30 mouse cellular contexts compared by ENCODE assay signal in the genomic region with DNA sequence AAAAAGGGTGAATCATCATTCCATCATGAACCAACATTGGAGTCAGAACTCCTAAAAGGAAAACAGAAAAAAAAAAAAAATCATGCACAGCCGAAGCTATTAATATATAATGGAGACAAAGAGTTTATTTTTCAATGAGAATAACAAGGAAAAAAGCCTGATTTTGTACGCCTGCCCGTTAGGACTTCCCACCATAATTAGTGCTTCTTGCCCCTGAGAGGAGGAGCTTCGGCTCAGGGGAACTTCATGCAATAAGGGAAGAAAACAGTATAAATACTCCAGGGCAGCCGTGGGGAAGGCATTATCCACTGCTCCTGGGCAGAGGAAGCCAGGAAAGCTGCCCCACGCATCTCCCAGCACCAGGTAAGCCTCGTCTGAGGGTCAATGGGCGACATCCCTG. TPM values are rescaled to one million over a fixed set of nuclear protein-coding genes. Genes with fewer than 3 reads are reported as not detected.
"Had no signal": no experiment of that assay in that cellular context is flagged by ENCODE, and none has a peak within 500 bp of the region (broad histone marks: within the 10 kb centered on the region; RNA-seq: fewer than 3 reads in every experiment).

Gene Col10a1, plus strand, starts transcription at position 301 of the 400 bp plus-strand sequence.

- H3K9ac ChIP-seq: heart, embryonic 13.5 days; heart, embryonic 15.5 days; hindbrain, embryonic 13.5 days; hindbrain, embryonic 15.5 days; kidney, embryonic 15.5 days; limb, embryonic 12.5 days; liver, embryonic 13.5 days; liver, embryonic 15.5 days; liver, postnatal 0 days had no signal

- H3K4me1 ChIP-seq: heart, embryonic 13.5 days; heart, embryonic 15.5 days; hindbrain, embryonic 15.5 days; kidney, embryonic 15.5 days; limb, embryonic 12.5 days; liver, embryonic 13.5 days; liver, embryonic 15.5 days had no signal

- H3K27me3 ChIP-seq: heart, embryonic 13.5 days; heart, embryonic 15.5 days; hindbrain, embryonic 13.5 days; hindbrain, embryonic 15.5 days; kidney, embryonic 15.5 days; limb, embryonic 12.5 days; liver, embryonic 13.5 days; liver, embryonic 15.5 days had no signal

- DNase-seq: gastrocnemius, adult 2 months; gastrocnemius, postnatal 10 days; gastrocnemius, postnatal 25 days; heart, adult 2 months; heart, postnatal 14 days; heart, postnatal 36 days; kidney, adult 11 months; kidney, adult 2 months; kidney, adult 9 months; kidney, postnatal 14 days; kidney, postnatal 36 days; layer of hippocampus, adult 9-11 months; layer of hippocampus, postnatal 36 days; left cerebral cortex, postnatal 4 days; liver; liver, embryonic 13.5 days; liver, postnatal 0 days had no signal

- ATAC-seq: hindbrain, postnatal 0 days; intestine, embryonic 16.5 days; liver, postnatal 0 days had no signal

- H3K27ac ChIP-seq: gastrocnemius, adult 2 months; heart, adult 2 months; heart, embryonic 13.5 days; heart, embryonic 15.5 days; hindbrain, embryonic 13.5 days; hindbrain, embryonic 15.5 days; hindbrain, postnatal 0 days; kidney, embryonic 15.5 days; kidney, postnatal 0 days; limb, embryonic 12.5 days; liver, embryonic 13.5 days; liver, embryonic 15.5 days had no signal

- H3K4me3 ChIP-seq: gastrocnemius, adult 2 months; heart, adult 2 months; heart, embryonic 13.5 days; heart, embryonic 15.5 days; hindbrain, embryonic 13.5 days; hindbrain, embryonic 15.5 days; kidney, embryonic 15.5 days; limb, embryonic 12.5 days; liver, embryonic 13.5 days; liver, embryonic 15.5 days had no signal

- H3K36me3 ChIP-seq: heart, embryonic 15.5 days; hindbrain, embryonic 13.5 days; hindbrain, embryonic 15.5 days; kidney, embryonic 15.5 days; liver, embryonic 13.5 days; liver, embryonic 15.5 days had no signal

- H3K4me2 ChIP-seq: heart, embryonic 11.5 days; heart, embryonic 13.5 days; heart, embryonic 15.5 days; hindbrain, embryonic 13.5 days; hindbrain, embryonic 15.5 days; kidney, embryonic 15.5 days; limb, embryonic 12.5 days; liver, embryonic 11.5 days; liver, embryonic 13.5 days; liver, embryonic 15.5 days had no signal

- H3K9me3 ChIP-seq: heart, embryonic 13.5 days; heart, embryonic 15.5 days; hindbrain, embryonic 13.5 days; hindbrain, embryonic 15.5 days; kidney, embryonic 15.5 days; limb, embryonic 12.5 days; liver, embryonic 13.5 days; liver, embryonic 15.5 days had no signal

RNA-seq across cellular contexts. Expression of gene Col10a1, which starts in this region (rescaled TPM):
- polyA plus RNA-seq: kidney, adult 2 months; large intestine, adult 2 months had no signal
